ENCODE assay signal across 10 mouse cellular contexts in the genomic region with DNA sequence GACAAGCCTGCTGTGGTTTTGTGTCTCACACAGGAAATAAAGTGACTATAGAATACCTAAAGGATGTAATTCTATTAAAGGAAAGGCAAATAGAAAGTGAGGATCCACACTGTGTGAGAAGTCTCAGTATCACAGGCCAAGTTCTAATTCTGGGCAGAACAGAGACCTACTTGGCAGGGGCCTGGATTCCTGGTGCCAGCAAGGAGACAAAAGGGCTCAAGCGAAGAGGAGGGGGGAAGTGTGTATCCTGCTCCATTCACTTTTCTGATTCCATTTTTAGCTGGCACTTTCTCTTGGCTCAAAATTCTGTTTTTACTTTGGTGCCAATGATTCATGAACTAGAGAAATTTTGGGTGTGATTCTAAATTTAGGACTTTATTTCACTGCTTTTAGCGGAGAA.
DNase-seq lines count a peak whose midpoint lies in the region; ATAC-seq and TF ChIP-seq lines count a peak whose summit lies in the region.
"Had no signal": no experiment of that assay in that cellular context is flagged by ENCODE, and none has a peak within 500 bp of the region (broad histone marks: within the 10 kb centered on the region; RNA-seq: fewer than 3 reads in every experiment).

No protein-coding gene starts in this region.

- TF ChIP-seq POLR2A in brain, embryonic 14.5 days (IDR thresholded peaks at IDR 0.05; ENCODE audit: borderline replicate concordance, extremely low read depth, insufficient read depth, insufficient read length, poor library complexity, severe bottlenecking), result no peak

- H3K4me2 ChIP-seq in liver, embryonic 12.5 days, result no peak overlapping the region
- H3K4me2 ChIP-seq: limb, embryonic 13.5 days had no signal

- H3K27me3 ChIP-seq in liver, embryonic 12.5 days (replicated peaks), result no peaks in the 10 kb centered on the region
- H3K27me3 ChIP-seq: limb, embryonic 13.5 days had no signal

- peak; percentile 32 for DNase-seq in gastrocnemius, adult 2 months
- no peak for DNase-seq in gastrocnemius, adult 8-10 months (ENCODE audit: low spot score in 2 of 2)
- peak; percentile 89 for DNase-seq in brain, embryonic 14.5 days (ENCODE audit: low read depth)
- peak; percentile 52 to 75 for DNase-seq in frontal cortex, postnatal 36 days (ENCODE audit: low spot score in 2 of 2)
- peak; percentile 14 to 52 for DNase-seq in left cerebral cortex, adult 9 months (ENCODE audit: low spot score in 2 of 2)
- no peak for DNase-seq in thymus, postnatal 0 days (ENCODE audit: low spot score)
- no peak for DNase-seq in MN1 (ENCODE audit: low spot score)

- peaks cover 11% of the 10 kb centered on the region; the same call in 1 of the 2 replicates for H3K9me3 ChIP-seq in liver, embryonic 12.5 days (replicated peaks)

- no peak overlapping the region for H3K27ac ChIP-seq in gastrocnemius, adult 2 months
- no peak overlapping the region for H3K27ac ChIP-seq in liver, embryonic 12.5 days
- H3K27ac ChIP-seq: limb, embryonic 13.5 days; stomach, postnatal 0 days had no signal

- 70% methylated on average over 2 of the region's 2 CpGs for WGBS in liver, embryonic 12.5 days (ENCODE audit: insufficient replicate concordance)

- no peaks in the 10 kb centered on the region for H3K36me3 ChIP-seq in liver, embryonic 12.5 days
- H3K36me3 ChIP-seq: limb, embryonic 13.5 days had no signal

- H3K9ac ChIP-seq in liver, embryonic 12.5 days, result no peak overlapping the region
- H3K9ac ChIP-seq: limb, embryonic 13.5 days had no signal

- TF ChIP-seq CTCF in gastrocnemius, adult 2 months (IDR thresholded peaks at IDR 0.05), result no peak
- no peak for TF ChIP-seq CTCF in brain, embryonic 14.5 days (IDR thresholded peaks at IDR 0.05; ENCODE audit: borderline replicate concordance, extremely low read depth, insufficient read depth, insufficient read length)

- intact Hi-C loops in gastrocnemius, adult 2 months (cut with DNase I), result no loop called here

- no peak for ATAC-seq in liver, embryonic 12.5 days

- H3K4me3 ChIP-seq in gastrocnemius, adult 2 months, result no peak overlapping the region
- H3K4me3 ChIP-seq in liver, embryonic 12.5 days, result no peak overlapping the region
- H3K4me3 ChIP-seq: limb, embryonic 13.5 days had no signal

- H3K4me1 ChIP-seq in liver, embryonic 12.5 days, result no peaks in the 10 kb centered on the region
- H3K4me1 ChIP-seq: limb, embryonic 13.5 days had no signal

Comparison
In these comparisons a context has a peak if more than half of its experiments do, and no peak if none do; other contexts are left out.
1. DNase-seq: peak in gastrocnemius, adult 2 months (single experiment), brain, embryonic 14.5 days (single experiment), frontal cortex, postnatal 36 days (2 of 2) and left cerebral cortex, adult 9 months (2 of 2); none in gastrocnemius, adult 8-10 months (0 of 2), thymus, postnatal 0 days (single experiment) and MN1 (single experiment).